Comparison of ENCODE assay signal across 7 mouse cellular contexts in genomic region chr11:57800266-57800951, GRCm38 (mm10). TPM values are rescaled to one million over a fixed set of nuclear protein-coding genes. Genes with fewer than 3 reads are reported as not detected.
DNase-seq lines count a peak whose midpoint lies in the region; ATAC-seq and TF ChIP-seq lines count a peak whose summit lies in the region.

No protein-coding gene starts in this region.

- peaks cover 18% of the 10 kb centered on the region for H3K4me1 ChIP-seq in forebrain, embryonic 14.5 days (ENCODE audit: control insufficient read depth, insufficient read depth, low read length)
- H3K4me1 ChIP-seq in kidney, embryonic 16.5 days (ENCODE audit: insufficient read depth, low read length), result peaks cover 27% of the 10 kb centered on the region
- peaks cover 36% of the 10 kb centered on the region for H3K4me1 ChIP-seq in midbrain, embryonic 13.5 days (replicated peaks)

- peak overlapping the region; percentile 66 for H3ac ChIP-seq in C2C12 (ENCODE audit: control insufficient read depth, insufficient read length, low read depth)

- H3K79me3 ChIP-seq in C2C12 (ENCODE audit: low read depth), result peaks cover 13% of the 10 kb centered on the region

- no peaks in the 10 kb centered on the region for H3K27me3 ChIP-seq in C2C12 (ENCODE audit: control insufficient read depth, insufficient read depth, insufficient read length)
- no peaks in the 10 kb centered on the region for H3K27me3 ChIP-seq in forebrain, embryonic 14.5 days (replicated peaks; ENCODE audit: control insufficient read depth, insufficient read depth, low read length)
- no peaks in the 10 kb centered on the region for H3K27me3 ChIP-seq in kidney, embryonic 16.5 days (ENCODE audit: insufficient read depth, low read length)
- H3K27me3 ChIP-seq in midbrain, embryonic 13.5 days, result no peaks in the 10 kb centered on the region

- H3K4me3 ChIP-seq in C2C12 (ENCODE audit: insufficient read depth, poor library complexity, severe bottlenecking), result peak overlapping the region; percentile 85
- peak overlapping the region; percentile 95 for H3K4me3 ChIP-seq in forebrain, embryonic 14.5 days (ENCODE audit: low read depth, low read length)
- H3K4me3 ChIP-seq in kidney, embryonic 16.5 days (ENCODE audit: low read length), result peak overlapping the region; percentile 86
- peak overlapping the region; percentile 94 for H3K4me3 ChIP-seq in midbrain, embryonic 13.5 days (replicated peaks)

- no peaks in the 10 kb centered on the region for H3K36me3 ChIP-seq in C2C12 (ENCODE audit: control insufficient read depth, insufficient read depth)
- H3K36me3 ChIP-seq in forebrain, embryonic 14.5 days (ENCODE audit: control insufficient read depth, insufficient read depth, low read length), result no peaks in the 10 kb centered on the region
- H3K36me3 ChIP-seq in kidney, embryonic 16.5 days (ENCODE audit: insufficient read depth, low read length), result no peaks in the 10 kb centered on the region
- no peaks in the 10 kb centered on the region for H3K36me3 ChIP-seq in midbrain, embryonic 13.5 days

- peaks cover 37% of the 10 kb centered on the region for H3K79me2 ChIP-seq in C2C12 (ENCODE audit: control insufficient read depth, insufficient read depth)

- peak; percentile 67 for DNase-seq in A20 (ENCODE audit: low read depth, low spot score)
- no peak for DNase-seq in forebrain, embryonic 14.5 days (ENCODE audit: low spot score)
- DNase-seq in embryo, embryonic 10 days (ENCODE audit: low spot score), result no peak
- no peak for DNase-seq in layer of hippocampus, adult 18-20 months (ENCODE audit: low spot score in 2 of 2)

- WGBS in forebrain, embryonic 14.5 days, result 16% methylated on average over 22 of the region's 22 CpGs
- 10% methylated on average over 22 of the region's 22 CpGs for WGBS in kidney, embryonic 16.5 days
- WGBS in midbrain, embryonic 13.5 days, result 15% methylated on average over 22 of the region's 22 CpGs

- TF ChIP-seq CTCF in C2C12 (IDR thresholded peaks at IDR 0.05; ENCODE audit: control insufficient read depth, insufficient read depth, insufficient read length), result no peak

- H3K9ac ChIP-seq in forebrain, embryonic 14.5 days (ENCODE audit: low read length), result peak overlapping the region; percentile 73
- H3K9ac ChIP-seq in kidney, embryonic 16.5 days (replicated peaks; ENCODE audit: low read length), result peak overlapping the region; percentile 89
- peak overlapping the region; percentile 68 for H3K9ac ChIP-seq in midbrain, embryonic 13.5 days (replicated peaks)

- no peaks in the 10 kb centered on the region for H3K9me3 ChIP-seq in forebrain, embryonic 14.5 days (replicated peaks; ENCODE audit: control insufficient read depth, low read length)
- no peaks in the 10 kb centered on the region for H3K9me3 ChIP-seq in kidney, embryonic 16.5 days (ENCODE audit: low read length)
- H3K9me3 ChIP-seq in midbrain, embryonic 13.5 days, result no peaks in the 10 kb centered on the region

- H3K27ac ChIP-seq in forebrain, embryonic 14.5 days (ENCODE audit: low read depth, low read length), result no peak overlapping the region; the same call in 1 of the 2 replicates
- H3K27ac ChIP-seq in kidney, embryonic 16.5 days (ENCODE audit: low read length), result peak overlapping the region; percentile 84; the same call in 1 of the 2 replicates
- peak overlapping the region; percentile 72; the same call in 1 of the 2 replicates for H3K27ac ChIP-seq in midbrain, embryonic 13.5 days

- ATAC-seq in forebrain, embryonic 14.5 days, result no peak
- ATAC-seq in kidney, embryonic 16.5 days (ENCODE audit: low FRiP score, low TSS enrichment), result no peak
- no peak for ATAC-seq in midbrain, embryonic 13.5 days

- H3K4me2 ChIP-seq in forebrain, embryonic 14.5 days (ENCODE audit: low read length), result peak overlapping the region; percentile 98
- H3K4me2 ChIP-seq in kidney, embryonic 16.5 days (replicated peaks; ENCODE audit: low read depth, low read length), result peak overlapping the region; percentile 96
- H3K4me2 ChIP-seq in midbrain, embryonic 13.5 days (replicated peaks), result peak overlapping the region; percentile 98

TF ChIP-seq in C2C12, 6 proteins besides CTCF, POLR2A, EP300 and RAD21:
- TF ChIP-seq CEBPB (IDR thresholded peaks at IDR 0.05; ENCODE audit: low read depth) (no peak), MYOG (IDR thresholded peaks at IDR 0.05; ENCODE audit: control insufficient read depth, extremely low read depth, insufficient read length) (no peak), USF1 (IDR thresholded peaks at IDR 0.05; ENCODE audit: low read depth) (no peak), MYOD1 (IDR thresholded peaks at IDR 0.05; ENCODE audit: control insufficient read depth, insufficient read length, low read depth) (no peak), FOSL1 (IDR thresholded peaks at IDR 0.05; ENCODE audit: insufficient read depth, low read length, poor library complexity, severe bottlenecking) (no peak), MAX (IDR thresholded peaks at IDR 0.05) (no peak)
TF ChIP-seq in C2C12: peak in this region for 0.

RNA-seq across cellular contexts. Expression of gene Sap30l, which starts 1.0 kb away (rescaled TPM):
- 34.9 TPM for polyA plus RNA-seq in C2C12 (2012; fragmentation: generic; extraction: Trizol)
- 7.8 and 8.5 TPM in 2 replicates for polyA plus RNA-seq in forebrain, embryonic 14.5 days (2014; fragmentation: Nextera tagmentation; extraction: Ambion mirVana)
- polyA plus RNA-seq in kidney, embryonic 16.5 days (2015; fragmentation: Nextera tagmentation; extraction: Ambion mirVana), result 6.1 and 7.1 TPM in 2 replicates
- 8.9 and 9.8 TPM in 2 replicates for polyA plus RNA-seq in midbrain, embryonic 13.5 days (2015; fragmentation: Nextera tagmentation; extraction: Ambion mirVana)
- 10 to 100 TPM; 58.2 to 59.0 TPM for total RNA-seq in layer of hippocampus, adult 18-20 months (2021)

RNA-seq across cellular contexts. Expression of gene Hand1, which starts 32.2 kb away (rescaled TPM):
- polyA plus RNA-seq in C2C12 (2012; fragmentation: generic; extraction: Trizol), result not detected
- polyA plus RNA-seq in forebrain, embryonic 14.5 days (2014; fragmentation: Nextera tagmentation; extraction: Ambion mirVana), result not detected in 2 replicates
- 0.97 and 1.8 TPM in 2 replicates for polyA plus RNA-seq in kidney, embryonic 16.5 days (2015; fragmentation: Nextera tagmentation; extraction: Ambion mirVana)
- polyA plus RNA-seq in midbrain, embryonic 13.5 days (2015; fragmentation: Nextera tagmentation; extraction: Ambion mirVana), result not detected in 2 replicates
- not detected for total RNA-seq in layer of hippocampus, adult 18-20 months (2021)
